Comparison of ENCODE assay signal across 8 mouse cellular contexts in genomic region chr2:34519525-34519924, GRCm38 (mm10).
A peak's percentile ranks its signal among the peaks of the same experiment; 100 is the strongest.
DNase-seq lines count a peak whose midpoint lies in the region; ATAC-seq and TF ChIP-seq lines count a peak whose summit lies in the region.

No protein-coding gene starts in this region.

- peak; percentile 44 for DNase-seq in gastrocnemius, adult 18-20 months (ENCODE audit: low spot score)
- DNase-seq in gastrocnemius, adult 8-10 months (ENCODE audit: low spot score in 2 of 2), result no peak
- DNase-seq in 3T3-L1 (ENCODE audit: low read depth, low spot score) (peak; percentile 78), WW6 (ENCODE audit: low read depth, low spot score) (peak; percentile 34)
- DNase-seq in layer of hippocampus, adult 2 months (ENCODE audit: low spot score in 2 of 2), result peak in 1 of 2 experiments; percentile 70
- DNase-seq in thymus, postnatal 0 days (ENCODE audit: low spot score), result peak; percentile 63

- TF ChIP-seq CTCF in layer of hippocampus, adult 2 months (conservative IDR thresholded peaks at IDR 0.05), result peak; percentile 82

- H3K4me3 ChIP-seq in layer of hippocampus, adult 2 months, result no peak overlapping the region

- ATAC-seq in erythroid progenitor cell, adult 5-6 weeks (replicated peaks; ENCODE audit: low FRiP score, poor library complexity, severe bottlenecking), result 0 out of 2 replicates have a peak, but pooled peaks have one; percentile 30
- ATAC-seq in megakaryocyte progenitor cell, adult 5-6 weeks (replicated peaks; ENCODE audit: poor library complexity), result peak; percentile 65

- H3K27ac ChIP-seq in layer of hippocampus, adult 2 months, result no peak overlapping the region

Comparison
In these comparisons a context has a peak if more than half of its experiments do, and no peak if none do; other contexts are left out.
1. DNase-seq: peak in gastrocnemius, adult 18-20 months (single experiment), 3T3-L1 (single experiment), WW6 (single experiment) and thymus, postnatal 0 days (single experiment); none in gastrocnemius, adult 8-10 months (0 of 2).